Mouse (Mus musculus) myocyte (in vitro differentiated cells): ENCODE data around the gene Pkd2l1. TPM values are rescaled to one million over a fixed set of nuclear protein-coding genes. Genes with fewer than 3 reads are reported as not detected.

Source experiments
- H3K27me3 ChIP-seq: one replicate; pipeline ENCODE4 v1.6.1; 2011; ENCODE audit not compliant: control insufficient read depth, insufficient read depth, insufficient read length
- H3K36me3 ChIP-seq: one replicate; pipeline ENCODE4 v1.6.1; 2011; ENCODE audit not compliant: control insufficient read depth, insufficient read depth
- H3K4me2 ChIP-seq: one replicate; pipeline ENCODE4 v1.6.1; 2011; ENCODE audit warnings: low read depth, control low read depth
- H3K4me3 ChIP-seq: one replicate; pipeline ENCODE4 v1.5.1; 2011; ENCODE audit warnings: mild to moderate bottlenecking, control low read depth, moderate library complexity
- H3K79me2 ChIP-seq: one replicate; pipeline ENCODE4 v1.6.1; 2011; ENCODE audit not compliant: control insufficient read depth, insufficient read depth
- H3ac ChIP-seq: one replicate; pipeline ENCODE4 v1.6.1; 2011; ENCODE audit not compliant: control insufficient read depth, insufficient read length
- CEBPB ChIP-seq: IDR thresholded peaks from 2 replicates; pipeline ENCODE4 v1.6.1; 2011; ENCODE audit warnings: mild to moderate bottlenecking, moderate library complexity; ENCODE audit not compliant: poor library complexity, insufficient read depth, severe bottlenecking
- E2F4 ChIP-seq: IDR thresholded peaks from one replicate; pipeline ENCODE4 v1.6.1; 2011; ENCODE audit warnings: mild to moderate bottlenecking, control low read depth, moderate library complexity; ENCODE audit not compliant: insufficient read depth
- MAX ChIP-seq: IDR thresholded peaks from one replicate; pipeline ENCODE4 v1.6.1; 2011; ENCODE audit warnings: low read depth, mild to moderate bottlenecking, control low read depth
- MYOD1 ChIP-seq, 3 experiments: IDR thresholded peaks; one replicate each; pipeline ENCODE4 v1.6.1; 2011; ENCODE audit warnings: control low read depth in 2 of 3, low read depth in 2 of 3, mild to moderate bottlenecking in 2 of 3, moderate library complexity in 1 of 3; ENCODE audit not compliant: insufficient read length in 2 of 3, control insufficient read depth in 1 of 3
- MYOG ChIP-seq, 3 experiments: IDR thresholded peaks; one replicate each; pipeline ENCODE4 v1.6.1; 2011; ENCODE audit warnings: control low read depth in 2 of 3, low read depth in 2 of 3, mild to moderate bottlenecking in 2 of 3; ENCODE audit not compliant: insufficient read length in 2 of 3, control insufficient read depth in 1 of 3, insufficient read depth in 1 of 3
- POLR2A ChIP-seq: IDR thresholded peaks from one replicate; pipeline ENCODE4 v1.6.1; 2011; ENCODE audit warnings: low read depth, mild to moderate bottlenecking, control low read depth, moderate library complexity; ENCODE audit not compliant: insufficient read length
- POLR2AphosphoS2 ChIP-seq: IDR thresholded peaks from one replicate; pipeline ENCODE4 v1.6.1; 2011; ENCODE audit warnings: low read depth, control low read depth; ENCODE audit not compliant: insufficient read length
- REST ChIP-seq: IDR thresholded peaks from one replicate; pipeline ENCODE4 v1.6.1; 2011; ENCODE audit warnings: mild to moderate bottlenecking, control low read depth, moderate library complexity; ENCODE audit not compliant: insufficient read depth, insufficient read length
- SRF ChIP-seq: IDR thresholded peaks from one replicate; pipeline ENCODE4 v1.6.1; 2011; ENCODE audit warnings: low read depth; ENCODE audit not compliant: control insufficient read depth, insufficient read length
- TCF12 ChIP-seq: IDR thresholded peaks from one replicate; pipeline ENCODE4 v1.6.1; 2011; ENCODE audit warnings: mild to moderate bottlenecking, control low read depth; ENCODE audit not compliant: poor library complexity, insufficient read depth, severe bottlenecking
- TCF3 ChIP-seq: IDR thresholded peaks from one replicate; pipeline ENCODE4 v1.6.1; 2011; ENCODE audit warnings: low read depth, control low read depth; ENCODE audit not compliant: insufficient read length
- USF1 ChIP-seq: IDR thresholded peaks from one replicate; pipeline ENCODE4 v1.6.1; 2011; ENCODE audit warnings: low read depth, mild to moderate bottlenecking, control low read depth, moderate library complexity
- polyA plus RNA-seq: library from polyadenylated mRNA; unstranded; fragments of >200 nt; fragmentation: generic; extraction: Trizol; gene quantifications from one replicate; pipeline ENCODE4 v1.2.1, GENCODE M21; 2012; ENCODE audit warnings: missing spikeins

Pkd2l1 gene
- polyA plus RNA-seq, 1 experiment, result not detected

- Histone ChIP-seq H3K4me2 (no peak overlapping the region), H3K4me3 (no peak overlapping the region), H3K79me2 (no peaks in the 10 kb centered on the region), H3K36me3 (no peaks in the 10 kb centered on the region), H3K27me3 (peaks cover 51% of the 10 kb centered on the region), H3ac (no peak overlapping the region)
- TF ChIP-seq USF1 (no peak), E2F4 (no peak), CEBPB (no peak), TCF12 (no peak), MYOG (IDR thresholded peaks at IDR 0.05; ENCODE audit: control insufficient read depth in 1 of 3, insufficient read depth in 1 of 3, insufficient read length in 2 of 3, low read depth in 2 of 3) (no peak), SRF (no peak), POLR2A (no peak), TCF3 (no peak), MYOD1 (IDR thresholded peaks at IDR 0.05; ENCODE audit: control insufficient read depth in 1 of 3, insufficient read length in 2 of 3, low read depth in 2 of 3) (no peak), REST (no peak), MAX (no peak), POLR2AphosphoS2 (no peak)
These were observed 3.2 kb downstream of the Pkd2l1 start for GRCm38 (mm10) chr19:44189056-44189455.

DNA sequence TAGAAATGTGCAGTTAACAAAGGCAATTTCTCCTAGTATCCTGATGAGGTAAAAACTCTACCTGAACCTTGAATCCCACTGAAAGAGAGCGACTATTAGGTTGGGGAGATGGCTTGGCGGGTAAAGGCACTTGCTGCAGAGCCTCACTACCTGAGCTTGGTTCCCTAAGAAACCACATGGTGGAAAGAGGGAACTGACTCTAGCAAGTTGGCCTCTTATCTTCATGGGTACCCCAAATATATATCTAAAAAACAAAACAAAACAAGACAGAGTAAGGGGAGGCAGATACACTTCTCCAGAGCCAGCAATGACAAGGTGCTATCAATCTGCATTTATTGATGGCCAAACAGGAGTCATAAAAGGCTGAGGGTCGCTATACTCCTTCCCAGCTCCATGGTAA is 8.3 kb downstream of the Pkd2l1 start:
- no peak overlapping the region for H3ac ChIP-seq
- no peak overlapping the region for H3K4me2 ChIP-seq
- H3K4me3 ChIP-seq, result no peak overlapping the region
- TF ChIP-seq USF1 (no peak), MYOD1 (IDR thresholded peaks at IDR 0.05; ENCODE audit: control insufficient read depth in 1 of 3, insufficient read length in 2 of 3, low read depth in 2 of 3) (no peak), POLR2A (no peak), CEBPB (no peak)
- no peaks in the 10 kb centered on the region for H3K36me3 ChIP-seq
- H3K79me2 ChIP-seq, result no peaks in the 10 kb centered on the region
- H3K27me3 ChIP-seq, result peaks cover 19% of the 10 kb centered on the region

GRCm38 (mm10) chr19:44180502-44180901 is 11.7 kb downstream of the Pkd2l1 start:
- Histone ChIP-seq H3K36me3 (no peaks in the 10 kb centered on the region), H3ac (no peak overlapping the region), H3K4me3 (no peak overlapping the region), H3K79me2 (no peaks in the 10 kb centered on the region), H3K4me2 (no peak overlapping the region), H3K27me3 (peaks cover 5% of the 10 kb centered on the region)
- no peak for TF ChIP-seq USF1
- TF ChIP-seq MYOD1 (IDR thresholded peaks at IDR 0.05; ENCODE audit: control insufficient read depth in 1 of 3, insufficient read length in 2 of 3, low read depth in 2 of 3), result no peak

DNA sequence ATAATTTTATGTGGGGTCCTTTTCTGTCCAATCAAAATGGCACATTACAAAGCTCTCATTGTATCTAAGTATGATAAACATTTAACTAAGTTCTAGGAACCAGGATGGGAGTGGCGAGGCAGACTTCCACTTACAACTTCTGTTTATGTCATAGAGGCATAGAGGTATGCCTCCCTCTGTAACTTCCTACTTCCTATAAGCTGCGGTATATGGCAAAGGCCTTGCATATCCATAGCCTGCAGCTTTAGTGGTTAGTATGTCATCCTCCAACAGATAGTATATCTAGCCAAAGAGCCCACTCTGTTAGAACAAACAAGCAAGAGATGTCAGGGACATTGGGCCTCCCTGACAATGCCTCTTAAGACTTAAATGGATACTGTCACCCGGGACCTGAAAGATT is 15.5 kb downstream of the Pkd2l1 start:
- peaks cover 21% of the 10 kb centered on the region for H3K27me3 ChIP-seq
- no peaks in the 10 kb centered on the region for H3K36me3 ChIP-seq
- no peak overlapping the region for H3K4me2 ChIP-seq
- no peak overlapping the region for H3ac ChIP-seq
- TF ChIP-seq TCF3 (no peak), MAX (no peak), POLR2AphosphoS2 (no peak), E2F4 (no peak), SRF (no peak), TCF12 (no peak), USF1 (no peak), CEBPB (no peak), POLR2A (no peak), REST (no peak), MYOG (IDR thresholded peaks at IDR 0.05; ENCODE audit: control insufficient read depth in 1 of 3, insufficient read depth in 1 of 3, insufficient read length in 2 of 3, low read depth in 2 of 3) (no peak), MYOD1 (IDR thresholded peaks at IDR 0.05; ENCODE audit: control insufficient read depth in 1 of 3, insufficient read length in 2 of 3, low read depth in 2 of 3) (no peak)
- no peak overlapping the region for H3K4me3 ChIP-seq
- H3K79me2 ChIP-seq, result no peaks in the 10 kb centered on the region

DNA sequence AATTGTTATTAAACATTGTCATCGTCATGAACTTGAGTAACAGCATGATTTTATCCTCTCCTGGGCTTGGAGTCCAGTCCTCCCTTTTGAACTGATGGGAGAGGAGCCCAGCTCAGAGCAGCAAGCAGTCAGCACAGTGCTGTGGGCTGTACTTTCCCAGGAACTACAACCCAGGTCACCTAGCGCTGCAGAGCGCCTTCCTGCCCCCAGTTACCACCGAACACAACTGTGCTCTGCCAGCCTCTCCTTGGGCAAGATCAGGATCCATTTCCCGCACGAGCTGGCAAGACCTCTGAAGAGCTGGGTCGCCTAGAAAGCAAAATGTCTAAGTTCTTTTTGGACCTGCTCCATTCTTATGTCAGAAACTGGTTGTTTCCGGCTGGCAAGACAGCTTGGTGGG is 17.4 kb downstream of the Pkd2l1 start:
- TF ChIP-seq CEBPB, result no peak
- no peak for TF ChIP-seq USF1
- TF ChIP-seq SRF, result no peak
- no peak for TF ChIP-seq REST
- no peak for TF ChIP-seq POLR2AphosphoS2
- TF ChIP-seq MYOG (IDR thresholded peaks at IDR 0.05; ENCODE audit: control insufficient read depth in 1 of 3, insufficient read depth in 1 of 3, insufficient read length in 2 of 3, low read depth in 2 of 3), result no peak
- no peak for TF ChIP-seq TCF3
- Histone ChIP-seq H3K36me3 (no peaks in the 10 kb centered on the region), H3K27me3 (peaks cover 23% of the 10 kb centered on the region), H3K4me2 (no peak overlapping the region), H3K79me2 (no peaks in the 10 kb centered on the region), H3K4me3 (no peak overlapping the region), H3ac (no peak overlapping the region)
